Mouse (Mus musculus) heart, embryonic 13.5 days (tissue): Measurements from ENCODE around the gene Itga8. TPM values are rescaled to one million over a fixed set of nuclear protein-coding genes. Genes with fewer than 3 reads are reported as not detected.

ENCODE experiments used
- ATAC-seq: fragments of 200-750 bp; cut with Nextera tagmentation; 2 replicates; pipeline ENCODE4 v1.8.0; 2017; ENCODE audit warnings: moderate TSS enrichment; ENCODE audit not compliant: insufficient number of reproducible peaks, low FRiP score, low TSS enrichment; ENCODE audit errors: extremely low read depth
- H3K27ac ChIP-seq: fragments of 300-500 bp; sonication (generic); replicated peaks from 2 replicates; pipeline ENCODE4 v1.5.1; 2015; ENCODE audit warnings: moderate library complexity, mild to moderate bottlenecking, inconsistent platforms
- H3K27me3 ChIP-seq: fragments of 300-500 bp; sonication (generic); replicated peaks from 2 replicates; pipeline ENCODE4 v1.6.1; 2015; ENCODE audit warnings: mild to moderate bottlenecking, inconsistent platforms
- H3K36me3 ChIP-seq: fragments of 300-500 bp; sonication (generic); 2 replicates; pipeline ENCODE4 v1.6.1; 2015; ENCODE audit warnings: mild to moderate bottlenecking, inconsistent platforms
- H3K4me1 ChIP-seq: fragments of 300-500 bp; sonication (generic); 2 replicates; pipeline ENCODE4 v1.6.1; 2015; ENCODE audit warnings: inconsistent platforms
- H3K4me2 ChIP-seq: fragments of 300-500 bp; sonication (generic); 2 replicates; pipeline ENCODE4 v1.6.1; 2015; ENCODE audit warnings: inconsistent platforms, mild to moderate bottlenecking, moderate library complexity
- H3K4me3 ChIP-seq: fragments of 300-500 bp; sonication (generic); 2 replicates; pipeline ENCODE4 v1.5.1; 2015; ENCODE audit warnings: moderate library complexity, mild to moderate bottlenecking, inconsistent platforms
- H3K9ac ChIP-seq: fragments of 300-500 bp; sonication (generic); 2 replicates; pipeline ENCODE4 v1.6.1; 2015; ENCODE audit warnings: inconsistent platforms, mild to moderate bottlenecking, moderate library complexity
- H3K9me3 ChIP-seq: fragments of 300-500 bp; sonication (generic); 2 replicates; pipeline ENCODE4 v1.6.1; 2016; ENCODE audit warnings: inconsistent platforms
- WGBS: fragments of 180-500 bp; shearing (Covaris S2); methylation state at CpG from one replicate; pipeline ENCODE4 v1.1.7; 2015; ENCODE audit warnings: mixed read lengths; 5-methylcytosine and 5-hydroxymethylcytosine counted together
- polyA plus RNA-seq: library from polyadenylated mRNA; unstranded; fragments of >200 nt; fragmentation: Nextera tagmentation; extraction: Ambion mirVana; gene quantifications from 2 replicates; pipeline ENCODE4 v1.2.1, GENCODE M21; 2015

Itga8 gene
- polyA plus RNA-seq, 1 experiment from 2014 or later = 10.8 TPM

- H3K4me1 ChIP-seq = 0 out of 2 replicates have a peak, but pooled peaks cover 3% of the 10 kb centered on the region
- H3K9ac ChIP-seq = no peak overlapping the region
- H3K27me3 ChIP-seq = no peaks in the 10 kb centered on the region
- H3K9me3 ChIP-seq = no peaks in the 10 kb centered on the region
- H3K27ac ChIP-seq = no peak overlapping the region
- WGBS = 82% methylated on average over 3 of the region's 3 CpGs
- H3K36me3 ChIP-seq = no peaks in the 10 kb centered on the region
- ATAC-seq = no peak
- H3K4me2 ChIP-seq = no peak overlapping the region
- no peak overlapping the region for H3K4me3 ChIP-seq
These were observed 17.0 kb upstream of the Itga8 start for GRCm38 (mm10) chr2:12318715-12319114.

GRCm38 (mm10) chr2:12318036-12318435 lies 16.3 kb upstream of the Itga8 start:
- Histone ChIP-seq H3K4me2 (no peak overlapping the region), H3K36me3 (no peaks in the 10 kb centered on the region), H3K9me3 (no peaks in the 10 kb centered on the region), H3K27ac (no peak overlapping the region), H3K27me3 (no peaks in the 10 kb centered on the region), H3K9ac (no peak overlapping the region), H3K4me1 (0 out of 2 replicates have a peak, but pooled peaks cover 3% of the 10 kb centered on the region), H3K4me3 (no peak overlapping the region)
- 81% methylated on average over 4 of the region's 4 CpGs for WGBS
- no peak for ATAC-seq

GRCm38 (mm10) chr2:12317343-12317742 lies 15.6 kb upstream of the Itga8 start:
- Histone ChIP-seq H3K27ac (no peak overlapping the region), H3K9me3 (no peaks in the 10 kb centered on the region), H3K4me1 (0 out of 2 replicates have a peak, but pooled peaks cover 3% of the 10 kb centered on the region), H3K9ac (no peak overlapping the region), H3K27me3 (no peaks in the 10 kb centered on the region), H3K36me3 (no peaks in the 10 kb centered on the region), H3K4me2 (no peak overlapping the region), H3K4me3 (no peak overlapping the region)
- no peak for ATAC-seq
- 75% methylated on average over 5 of the region's 5 CpGs for WGBS

GRCm38 (mm10) chr2:12316361-12316760 lies 14.6 kb upstream of the Itga8 start:
- Histone ChIP-seq H3K9me3 (no peaks in the 10 kb centered on the region), H3K36me3 (no peaks in the 10 kb centered on the region), H3K27ac (no peak overlapping the region), H3K4me3 (no peak overlapping the region), H3K27me3 (no peaks in the 10 kb centered on the region), H3K4me1 (0 out of 2 replicates have a peak, but pooled peaks cover 3% of the 10 kb centered on the region), H3K4me2 (no peak overlapping the region), H3K9ac (no peak overlapping the region)
- no peak for ATAC-seq
- 28% methylated on average over 7 of the region's 7 CpGs for WGBS

- ATAC-seq = no peak
- 0 out of 2 replicates have a peak, but pooled peaks cover 3% of the 10 kb centered on the region for H3K4me1 ChIP-seq
- H3K36me3 ChIP-seq = no peaks in the 10 kb centered on the region
- no peak overlapping the region for H3K9ac ChIP-seq
- H3K4me3 ChIP-seq = no peak overlapping the region
- no peak overlapping the region for H3K4me2 ChIP-seq
- no peak overlapping the region for H3K27ac ChIP-seq
- 76% methylated on average over 6 of the region's 6 CpGs for WGBS
- H3K9me3 ChIP-seq = no peaks in the 10 kb centered on the region
- no peaks in the 10 kb centered on the region for H3K27me3 ChIP-seq
These were observed 12.3 kb upstream of the Itga8 start for GRCm38 (mm10) chr2:12314028-12314427.

GRCm38 (mm10) chr2:12308466-12308865 lies 6.7 kb upstream of the Itga8 start:
- H3K9me3 ChIP-seq = no peaks in the 10 kb centered on the region
- H3K27ac ChIP-seq = no peak overlapping the region
- no peak overlapping the region for H3K4me2 ChIP-seq
- ATAC-seq = no peak
- H3K9ac ChIP-seq = no peak overlapping the region
- no peaks in the 10 kb centered on the region for H3K27me3 ChIP-seq
- H3K4me1 ChIP-seq = peaks cover 7% of the 10 kb centered on the region
- no peak overlapping the region for H3K4me3 ChIP-seq
- H3K36me3 ChIP-seq = no peaks in the 10 kb centered on the region

GRCm38 (mm10) chr2:12307311-12307710 lies 5.6 kb upstream of the Itga8 start:
- H3K36me3 ChIP-seq = no peaks in the 10 kb centered on the region
- no peak overlapping the region for H3K4me2 ChIP-seq
- H3K9ac ChIP-seq = no peak overlapping the region
- peaks cover 7% of the 10 kb centered on the region for H3K4me1 ChIP-seq
- peaks cover 4% of the 10 kb centered on the region; the same call in 1 of the 2 replicates for H3K27me3 ChIP-seq
- no peak for ATAC-seq
- no peak overlapping the region for H3K4me3 ChIP-seq
- H3K27ac ChIP-seq = no peak overlapping the region
- H3K9me3 ChIP-seq = no peaks in the 10 kb centered on the region

GRCm38 (mm10) chr2:12305064-12305650 lies 3.4 kb upstream of the Itga8 start:
- H3K36me3 ChIP-seq = no peaks in the 10 kb centered on the region
- H3K4me3 ChIP-seq = no peak overlapping the region
- H3K9ac ChIP-seq = no peak overlapping the region
- peaks cover 17% of the 10 kb centered on the region for H3K4me1 ChIP-seq
- 69% methylated on average over 9 of the region's 9 CpGs for WGBS
- no peak overlapping the region for H3K4me2 ChIP-seq
- H3K27me3 ChIP-seq = peaks cover 15% of the 10 kb centered on the region
- no peak overlapping the region for H3K27ac ChIP-seq
- ATAC-seq = no peak
- no peaks in the 10 kb centered on the region for H3K9me3 ChIP-seq

GRCm38 (mm10) chr2:12300449-12301228 lies 1.1 kb downstream of the Itga8 start:
- peak overlapping the region; percentile 85 for H3K9ac ChIP-seq
- no peak for ATAC-seq
- no peaks in the 10 kb centered on the region for H3K36me3 ChIP-seq
- WGBS = 50% methylated on average over 15 of the region's 15 CpGs
- H3K27ac ChIP-seq = peak overlapping the region; percentile 37; the same call in 1 of the 2 replicates
- H3K9me3 ChIP-seq = no peaks in the 10 kb centered on the region
- peak overlapping the region; percentile 99 for H3K4me2 ChIP-seq
- peaks cover 15% of the 10 kb centered on the region for H3K27me3 ChIP-seq
- peaks cover 10% of the 10 kb centered on the region for H3K4me1 ChIP-seq
- peak overlapping the region; percentile 78 for H3K4me3 ChIP-seq

GRCm38 (mm10) chr2:12297287-12297686 lies 4.4 kb downstream of the Itga8 start:
- no peak overlapping the region for H3K4me2 ChIP-seq
- H3K4me1 ChIP-seq = peaks cover 18% of the 10 kb centered on the region
- peaks cover 12% of the 10 kb centered on the region for H3K27me3 ChIP-seq
- H3K36me3 ChIP-seq = no peaks in the 10 kb centered on the region
- H3K27ac ChIP-seq = no peak overlapping the region
- H3K9me3 ChIP-seq = no peaks in the 10 kb centered on the region
- WGBS = 81% methylated on average over 5 of the region's 5 CpGs
- ATAC-seq = no peak
- H3K4me3 ChIP-seq = no peak overlapping the region
- no peak overlapping the region for H3K9ac ChIP-seq

GRCm38 (mm10) chr2:12295150-12295549 lies 6.6 kb downstream of the Itga8 start:
- no peak for ATAC-seq
- Histone ChIP-seq H3K27me3 (no peaks in the 10 kb centered on the region; the same call in 1 of the 2 replicates), H3K4me2 (no peak overlapping the region), H3K4me3 (no peak overlapping the region), H3K9me3 (no peaks in the 10 kb centered on the region), H3K9ac (no peak overlapping the region), H3K27ac (no peak overlapping the region), H3K36me3 (no peaks in the 10 kb centered on the region), H3K4me1 (peaks cover 7% of the 10 kb centered on the region)
- 71% methylated on average over 6 of the region's 6 CpGs for WGBS
